Mouse (Mus musculus) embryo, embryonic 10 days (tissue): ENCODE results near the gene Tex52.

Experiments used
- DNase-seq: peaks from one replicate; pipeline ENCODE4 v3.0.0-alpha.2; 2015; ENCODE audit warnings: low spot score

Gene Tex52

DNA sequence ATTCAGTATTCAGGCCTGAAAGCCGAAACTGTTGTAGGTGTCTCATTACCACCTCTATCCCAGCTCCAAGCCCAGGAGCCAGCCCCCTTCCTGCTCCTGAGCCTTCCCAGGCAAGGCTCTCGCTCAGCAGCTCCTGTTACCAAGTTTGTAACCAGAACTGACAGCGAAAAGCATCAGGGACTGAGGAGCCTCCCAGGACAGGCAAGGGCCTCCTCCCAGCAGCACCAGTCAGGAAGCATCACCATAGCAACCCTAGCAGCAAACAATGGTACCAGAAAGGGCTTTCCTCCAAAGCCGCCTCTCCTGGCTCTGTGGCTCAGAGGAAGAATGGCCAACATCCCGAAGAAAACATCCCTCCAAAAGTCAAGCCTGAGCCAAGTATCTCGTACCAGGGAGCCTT, at the start of gene Tex52, which contains the start of gene Gm44596:
Tex52 (plus strand) TSS at position 265 of the 400 bp plus-strand sequence.
Gm44596 (plus strand) TSS at position 312 of the 400 bp plus-strand sequence.
- peak; percentile 76 for DNase-seq

DNA sequence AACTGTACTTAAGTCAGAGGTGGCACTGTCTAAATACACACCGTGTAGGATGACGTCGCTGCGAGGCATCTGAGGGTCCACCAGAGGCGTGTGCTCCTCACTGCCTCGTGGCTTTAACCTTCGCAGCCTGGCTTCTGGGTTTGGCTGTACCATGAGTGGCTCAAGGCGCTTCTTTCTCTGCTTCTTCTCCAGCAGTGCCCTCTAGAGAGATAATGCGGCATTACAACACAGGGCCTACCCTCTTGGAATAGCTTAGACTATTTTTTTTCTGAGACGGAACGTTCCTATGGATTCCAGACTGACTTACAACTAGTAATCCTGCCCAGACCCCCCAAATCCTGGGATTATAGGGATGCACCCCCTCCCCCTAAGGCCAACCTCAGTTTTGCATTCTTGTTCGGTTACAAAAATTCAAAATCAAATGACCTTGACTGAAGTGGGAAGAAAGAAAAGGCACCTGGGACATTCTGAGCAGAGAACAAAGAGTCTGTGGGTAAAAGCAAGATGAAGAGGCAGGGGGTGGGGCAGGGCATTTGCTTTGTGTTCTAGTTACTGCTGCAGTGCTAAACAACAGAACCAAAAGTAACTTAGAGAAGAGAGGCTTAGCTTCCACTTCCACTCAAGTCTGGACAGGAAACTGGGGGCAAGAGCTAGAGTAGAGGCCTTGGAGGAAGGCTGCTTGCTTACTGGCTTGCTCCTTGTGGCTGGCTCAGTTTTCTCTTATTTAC, 40.7 kb upstream of the Tex52 start:
- peak; percentile 88 for DNase-seq

DNA sequence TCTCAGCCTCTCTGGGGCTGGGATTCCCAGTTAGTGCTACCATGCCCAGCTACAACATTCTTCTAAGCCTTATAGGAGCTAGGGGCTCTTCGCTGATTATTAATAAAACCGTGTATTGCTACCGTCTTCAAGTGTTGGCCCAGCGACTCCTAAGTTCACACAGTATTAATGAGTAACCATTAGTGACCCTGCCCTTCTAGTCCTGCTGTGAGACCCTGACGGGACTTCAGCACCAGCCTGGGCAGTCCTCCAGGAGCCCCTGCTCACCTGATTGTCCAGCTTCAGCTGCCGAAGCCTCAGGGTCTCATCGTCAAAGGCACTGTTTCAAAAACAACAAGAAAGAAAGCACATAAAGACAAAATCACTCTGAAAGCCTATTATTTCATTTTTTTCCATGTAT, 37.8 kb upstream of the Tex52 start:
- no peak for DNase-seq

DNA sequence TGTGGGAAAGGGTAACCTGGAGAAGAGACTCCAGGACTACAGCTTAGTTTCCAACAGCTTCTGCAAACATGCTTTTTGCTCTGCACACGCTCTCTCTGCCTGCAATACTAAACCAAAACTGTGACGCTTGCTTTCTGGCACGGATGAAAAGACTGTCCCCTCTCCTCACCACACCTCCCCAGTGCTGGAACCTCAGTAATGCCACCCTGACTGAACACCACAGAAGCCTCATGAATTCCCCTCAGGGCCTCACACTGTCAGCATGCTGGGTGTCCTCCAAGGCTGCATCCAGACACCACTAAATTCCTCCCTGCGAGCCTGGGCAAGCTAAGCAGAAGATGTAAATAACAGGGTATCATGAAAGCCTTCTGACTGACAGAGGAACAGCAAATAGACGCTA, 36.4 kb upstream of the Tex52 start:
- no peak for DNase-seq

DNA sequence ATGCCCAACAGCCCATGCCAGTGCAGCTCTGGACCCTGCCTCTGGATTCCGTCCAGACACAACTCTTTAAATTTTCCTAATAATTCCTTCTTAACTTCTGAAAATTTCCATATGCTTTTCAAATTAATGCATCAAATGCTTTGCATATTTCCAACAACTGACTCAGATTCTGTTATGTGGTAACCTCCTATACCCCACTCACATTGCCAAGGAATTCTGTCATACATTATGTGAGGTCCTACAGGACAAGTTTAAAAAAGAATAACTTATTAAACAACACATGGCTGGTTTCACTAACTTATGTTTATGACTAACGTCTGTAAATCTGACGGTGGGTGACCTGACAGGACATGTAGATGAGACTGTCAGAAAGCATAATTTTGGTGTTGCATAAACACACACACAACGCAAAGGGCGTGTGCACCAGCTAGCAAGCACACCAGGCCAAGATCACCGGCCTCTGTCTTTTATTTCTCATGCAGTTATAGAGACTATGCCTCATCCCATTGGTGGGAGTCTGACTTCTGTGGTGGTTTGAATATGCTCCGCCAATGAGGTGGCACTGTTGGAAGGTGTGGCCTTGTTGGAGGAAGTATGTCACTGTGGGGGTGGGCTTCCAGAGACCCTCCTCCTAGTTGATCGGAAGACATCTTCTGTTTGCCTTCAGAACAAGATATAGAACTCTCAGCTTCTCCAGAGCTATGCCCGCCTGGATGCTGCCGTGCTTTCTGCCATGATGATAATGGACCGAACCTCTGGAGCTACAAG, 33.1 kb upstream of the Tex52 start:
- DNase-seq = no peak

DNA sequence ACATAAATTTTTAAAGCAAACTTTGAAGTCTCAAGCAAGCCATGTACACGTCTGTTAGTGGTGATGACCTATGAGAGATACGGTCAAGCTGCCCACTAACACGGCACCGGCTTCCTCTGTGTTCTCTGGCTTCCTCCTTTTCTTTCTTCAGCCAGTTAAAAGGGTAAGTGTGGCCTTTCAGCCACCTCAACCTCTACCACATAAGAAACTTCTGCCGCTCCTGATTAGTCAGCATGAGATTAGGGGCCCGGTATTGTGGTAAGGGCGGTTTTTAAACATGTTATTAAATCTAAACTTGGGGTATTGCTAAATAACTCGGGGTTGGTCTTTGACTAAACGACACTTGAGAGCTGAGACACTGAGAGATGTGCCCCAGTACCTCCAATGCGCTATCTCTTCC, 29.6 kb upstream of the Tex52 start:
- DNase-seq = no peak

DNA sequence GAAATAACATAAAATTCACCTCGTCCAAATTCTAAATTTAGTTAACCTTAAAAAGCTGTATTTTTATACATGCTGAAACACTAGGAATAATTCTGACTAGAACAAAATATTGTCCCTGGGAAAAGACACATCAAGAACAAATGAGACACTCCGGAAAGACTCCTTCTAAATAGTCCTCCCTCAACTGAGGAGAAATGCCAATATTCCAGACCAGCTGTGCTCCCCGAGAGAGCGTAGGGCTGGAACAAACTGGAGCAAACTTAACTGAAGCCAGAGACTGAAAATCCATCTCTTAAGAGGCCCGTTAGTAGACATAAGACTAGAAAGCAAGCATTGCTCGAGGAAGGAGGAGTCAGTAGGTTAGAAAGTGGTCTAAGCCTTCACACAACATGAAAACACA, 28.5 kb upstream of the Tex52 start:
- no peak for DNase-seq

DNA sequence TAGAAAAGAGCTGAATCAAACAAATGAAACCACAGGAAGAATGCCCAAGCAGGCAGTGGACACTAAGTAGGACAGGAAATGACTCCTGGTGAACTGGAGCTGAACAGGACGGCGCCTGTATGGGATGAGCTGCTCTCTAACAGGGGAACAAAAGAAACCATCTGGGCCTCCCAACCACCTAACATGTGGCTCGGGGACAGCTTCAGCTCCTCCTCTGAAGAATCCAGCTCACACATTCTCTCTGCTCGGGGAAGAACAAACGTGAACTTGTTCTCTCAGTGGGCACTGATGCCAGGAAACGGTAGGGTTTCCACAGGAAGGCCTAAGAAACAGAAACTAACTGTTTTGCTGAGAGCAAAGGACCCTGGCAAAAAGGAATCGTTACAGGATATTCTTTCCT, 25.5 kb upstream of the Tex52 start:
- peak; percentile 49 for DNase-seq

DNA sequence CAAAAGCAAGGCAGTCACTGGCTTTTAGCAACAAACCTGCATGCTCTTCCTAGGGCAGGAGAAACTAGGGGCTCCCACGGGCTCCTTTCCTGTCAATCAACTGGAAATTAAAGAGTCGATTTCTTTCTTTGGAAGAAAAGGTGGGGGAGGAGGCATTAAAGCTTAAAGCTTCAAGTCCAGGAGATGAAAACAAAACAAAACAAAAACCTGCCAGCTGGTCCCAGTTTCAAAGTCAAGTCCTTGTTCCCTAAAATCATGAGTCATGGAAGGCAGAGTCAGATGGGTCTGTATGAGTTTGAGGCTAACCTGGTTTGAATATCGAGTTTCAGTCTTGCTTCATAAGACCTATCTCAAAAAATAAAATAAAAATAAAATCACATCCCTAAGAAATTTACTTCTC, 21.1 kb upstream of the Tex52 start:
- DNase-seq = no peak

DNA sequence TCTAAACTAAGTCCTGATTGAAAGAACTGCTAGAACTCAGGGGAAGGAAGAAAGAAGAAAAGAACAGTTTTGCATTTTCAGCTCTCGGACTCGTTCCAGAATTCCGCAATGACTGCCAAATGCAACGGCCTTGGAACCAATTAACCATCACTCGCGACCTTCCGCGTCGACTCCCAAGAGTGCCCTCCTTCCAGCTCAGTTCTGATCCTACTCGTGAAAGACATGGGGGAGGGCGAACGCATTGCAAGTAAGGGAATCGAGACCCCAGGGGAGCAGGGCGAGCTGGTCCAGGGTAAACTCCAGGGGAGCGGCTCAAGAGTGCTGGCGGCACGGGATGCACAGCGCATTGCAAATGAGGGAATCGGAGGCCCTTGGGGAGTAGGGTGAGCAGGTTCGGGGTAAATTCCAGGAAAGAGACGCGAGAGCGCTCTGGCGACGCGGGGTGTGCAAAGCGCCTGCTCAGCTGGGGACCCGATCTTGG, 20.0 kb upstream of the Tex52 start:
- peak; percentile 73 for DNase-seq

DNA sequence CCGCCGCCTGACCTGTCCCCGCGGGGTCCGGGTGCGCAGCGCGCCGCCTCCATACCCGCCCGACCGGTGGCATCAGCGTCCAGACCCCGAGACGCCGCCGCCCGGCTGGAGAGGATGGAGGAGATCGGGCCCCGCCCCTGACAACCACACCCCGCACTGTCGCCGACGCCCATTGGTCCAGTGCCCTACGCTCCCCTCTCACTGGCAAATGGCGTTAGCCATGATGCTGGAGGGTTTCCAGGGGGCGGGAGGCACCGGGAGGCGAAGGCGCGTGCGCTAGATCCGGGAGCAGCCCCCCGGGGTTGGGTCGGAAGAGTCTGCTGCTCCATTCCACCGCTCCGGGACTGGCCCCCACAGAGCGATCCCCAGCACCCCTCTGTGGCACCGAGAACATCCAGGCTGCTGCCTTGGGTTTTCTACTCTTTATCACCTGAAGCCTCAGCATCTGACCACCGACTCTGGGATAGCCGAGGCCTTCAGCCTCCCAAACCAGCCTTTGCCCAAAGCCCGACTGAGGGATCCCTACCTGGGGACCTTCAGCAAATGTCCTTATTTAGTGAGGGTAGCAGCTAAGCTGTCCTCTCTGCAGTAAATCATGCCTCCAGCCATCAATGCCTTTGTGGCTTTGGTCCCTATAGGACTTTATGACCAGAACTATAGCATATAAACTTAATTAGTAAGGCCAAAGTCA, 19.4 kb upstream of the Tex52 start, which contains the start of gene Tulp3:
Tulp3 (minus strand) TSS at position 126 of the 691 bp plus-strand sequence.
- DNase-seq = peak; percentile 97

DNA sequence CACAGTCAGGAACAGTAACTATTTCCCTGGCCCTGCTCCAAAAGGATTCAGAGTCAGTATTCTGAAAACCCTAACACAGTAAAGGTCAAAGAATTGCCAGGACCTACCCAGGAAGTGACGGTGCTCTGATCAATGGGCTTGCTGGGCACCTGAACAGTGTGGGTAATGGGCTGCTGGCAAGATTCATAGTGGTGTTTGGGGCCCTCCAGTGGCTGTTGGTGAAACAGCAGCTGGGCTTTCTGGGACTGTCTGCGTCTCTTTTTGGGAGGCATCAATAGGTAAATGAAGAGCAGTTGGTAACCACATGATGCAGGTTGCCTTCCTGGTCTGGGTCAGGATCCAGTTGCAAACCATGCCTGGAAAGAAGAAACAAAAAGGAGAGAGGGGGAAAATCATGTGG, 16.3 kb upstream of the Tex52 start:
- peak; percentile 53 for DNase-seq

DNA sequence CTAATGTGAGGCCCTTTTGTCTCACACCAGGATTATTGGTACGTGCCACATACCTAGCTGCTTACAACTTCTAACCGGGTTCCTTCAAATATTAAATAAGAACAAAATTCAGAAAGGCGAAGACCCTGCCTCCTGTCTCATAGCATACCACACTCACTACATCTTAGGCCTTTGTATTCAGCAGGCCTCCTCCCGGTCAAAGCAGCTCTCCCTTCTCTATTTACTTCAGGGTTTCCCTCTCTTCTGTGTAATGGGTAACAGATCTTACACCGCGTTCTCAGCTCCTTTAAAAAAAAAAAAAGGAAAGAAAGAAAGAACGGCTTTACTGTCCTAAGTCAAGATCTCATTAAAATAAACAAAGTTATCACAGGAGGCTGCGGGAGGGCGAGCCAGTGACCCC, 13.4 kb upstream of the Tex52 start:
- no peak for DNase-seq

DNA sequence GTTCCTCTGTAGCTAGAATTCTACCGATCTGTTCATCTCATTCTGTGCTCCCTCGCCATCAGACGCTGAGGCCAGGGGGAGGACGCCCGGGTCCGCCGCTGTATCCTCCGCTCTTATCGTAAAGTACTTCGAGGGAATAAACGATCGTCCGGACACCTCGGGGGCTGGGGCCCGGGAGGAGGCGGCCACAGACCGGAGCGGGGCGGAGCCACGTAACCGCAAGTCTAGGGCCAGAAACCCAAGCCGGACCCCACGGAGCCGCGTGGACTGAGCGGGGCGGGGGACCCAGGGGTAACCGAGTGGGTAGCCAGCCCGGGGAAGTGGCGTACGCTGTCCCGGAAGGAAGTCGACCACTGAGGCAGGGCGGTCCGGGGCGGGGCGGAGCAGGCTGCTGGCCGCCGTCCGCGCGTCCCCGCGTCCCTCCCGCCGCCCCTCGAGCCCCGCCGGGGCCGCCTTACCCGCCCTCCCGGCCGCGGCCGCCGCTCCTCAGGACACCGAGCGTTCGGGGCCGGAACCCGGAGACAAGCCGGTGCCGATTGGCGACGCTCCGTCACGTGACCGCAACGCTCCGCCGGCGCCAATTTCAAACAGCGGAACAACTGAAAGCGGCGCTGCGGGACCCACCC, 12.8 kb upstream of the Tex52 start, which contains the start of the genes Rhno1 and Foxm1:
Rhno1 (minus strand) TSS at position 531 of the 626 bp plus-strand sequence.
Foxm1 (plus strand) TSS at position 587 of the 626 bp plus-strand sequence.
- DNase-seq = peak; percentile 92

DNA sequence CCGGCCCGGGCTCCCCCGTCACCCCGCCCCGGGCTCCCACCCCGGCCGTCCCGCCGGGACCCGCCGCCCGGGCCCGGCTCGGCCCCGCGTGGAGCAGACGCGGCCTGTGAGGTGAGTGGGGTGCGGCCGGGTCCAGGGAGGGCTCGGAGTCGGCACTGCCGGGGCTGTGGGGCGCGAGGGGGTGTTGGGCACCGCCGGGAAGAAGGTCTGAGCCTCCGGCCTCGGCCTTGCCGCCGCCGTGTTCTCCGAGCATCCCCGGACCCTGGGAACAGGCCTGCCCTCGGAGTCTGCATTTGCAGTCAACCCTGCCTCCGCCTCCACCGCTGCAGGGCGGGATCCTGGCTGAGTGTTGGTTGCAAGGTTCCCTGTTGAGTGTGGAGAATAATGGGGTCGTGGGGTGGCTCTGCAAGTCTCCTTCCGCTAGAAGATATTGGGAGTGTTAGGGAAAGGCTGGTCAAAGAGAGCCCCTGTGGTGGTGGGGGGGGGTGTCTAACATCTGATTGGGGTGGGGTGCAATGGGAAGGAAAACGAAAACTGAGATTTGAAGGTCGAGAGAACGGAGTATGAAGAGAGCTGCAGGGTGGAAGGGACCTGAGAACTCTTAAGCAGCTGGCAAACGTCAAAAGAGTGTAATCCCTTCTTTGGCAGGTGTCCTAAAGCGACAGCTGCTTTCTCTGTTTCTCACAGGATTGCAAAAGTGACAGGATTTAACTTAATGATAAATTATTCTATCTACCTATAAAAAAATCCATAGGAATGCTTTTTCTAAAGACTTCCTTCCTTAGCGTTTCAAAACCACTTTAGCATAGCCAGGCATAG, 12.0 kb upstream of the Tex52 start:
- DNase-seq = peak; percentile 58

DNA sequence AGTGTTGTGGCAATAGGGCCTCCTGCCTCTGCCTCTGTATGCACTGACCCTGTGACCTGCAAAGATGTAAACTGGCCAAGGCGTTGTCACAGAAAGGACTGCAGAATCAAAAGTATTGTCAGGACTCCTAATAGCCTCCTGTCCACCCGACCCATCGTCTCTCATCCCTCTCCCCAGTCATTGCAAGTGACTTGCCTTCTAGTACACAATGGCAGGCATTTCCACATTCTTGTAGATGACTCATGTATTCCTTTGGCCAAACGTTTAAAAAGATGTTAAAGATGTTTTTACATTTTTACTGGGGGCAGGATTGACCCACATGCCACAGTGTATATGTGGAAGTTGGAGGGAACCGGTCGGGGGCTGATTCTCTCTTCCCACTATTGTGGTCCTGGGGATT, 10.5 kb upstream of the Tex52 start:
- DNase-seq = no peak

DNA sequence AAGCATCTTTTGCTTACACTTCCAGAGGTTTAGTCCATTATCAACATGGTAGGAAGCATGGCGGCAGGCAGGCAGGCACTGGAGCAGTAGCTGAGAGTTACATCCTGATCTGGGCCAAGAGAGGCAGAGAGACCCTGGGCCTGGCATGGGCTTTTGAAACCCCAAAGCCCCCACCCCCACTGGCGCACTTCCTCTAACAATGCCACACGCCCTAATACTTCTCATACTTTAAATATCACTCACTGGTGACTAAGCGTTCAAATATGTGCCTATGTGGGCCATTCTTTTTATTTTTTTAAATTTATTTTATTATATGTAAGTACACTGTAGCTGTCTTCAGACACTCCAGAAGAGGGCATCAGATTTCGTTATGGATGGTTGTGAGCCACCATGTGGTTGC, 8.8 kb upstream of the Tex52 start:
- DNase-seq = no peak

DNA sequence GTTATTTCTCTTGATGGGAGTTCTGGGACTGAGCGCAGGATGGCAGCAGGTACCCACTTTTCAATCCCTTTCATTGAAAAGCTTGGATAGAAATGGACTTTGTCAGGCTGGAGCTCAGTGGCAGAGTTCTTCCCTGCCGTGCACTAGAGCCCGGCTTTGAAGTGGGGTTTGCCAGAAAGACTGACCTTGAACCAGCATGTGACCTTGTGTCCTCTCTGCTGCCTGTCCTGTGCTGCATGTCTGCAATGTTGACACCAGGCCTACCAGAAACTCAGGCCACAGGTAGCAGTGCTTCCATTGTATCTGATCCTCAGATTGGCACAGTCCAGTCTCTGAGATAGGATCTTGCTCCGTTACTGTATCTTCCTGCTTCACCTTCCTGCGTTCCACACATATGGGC, 5.2 kb upstream of the Tex52 start:
- no peak for DNase-seq

DNA sequence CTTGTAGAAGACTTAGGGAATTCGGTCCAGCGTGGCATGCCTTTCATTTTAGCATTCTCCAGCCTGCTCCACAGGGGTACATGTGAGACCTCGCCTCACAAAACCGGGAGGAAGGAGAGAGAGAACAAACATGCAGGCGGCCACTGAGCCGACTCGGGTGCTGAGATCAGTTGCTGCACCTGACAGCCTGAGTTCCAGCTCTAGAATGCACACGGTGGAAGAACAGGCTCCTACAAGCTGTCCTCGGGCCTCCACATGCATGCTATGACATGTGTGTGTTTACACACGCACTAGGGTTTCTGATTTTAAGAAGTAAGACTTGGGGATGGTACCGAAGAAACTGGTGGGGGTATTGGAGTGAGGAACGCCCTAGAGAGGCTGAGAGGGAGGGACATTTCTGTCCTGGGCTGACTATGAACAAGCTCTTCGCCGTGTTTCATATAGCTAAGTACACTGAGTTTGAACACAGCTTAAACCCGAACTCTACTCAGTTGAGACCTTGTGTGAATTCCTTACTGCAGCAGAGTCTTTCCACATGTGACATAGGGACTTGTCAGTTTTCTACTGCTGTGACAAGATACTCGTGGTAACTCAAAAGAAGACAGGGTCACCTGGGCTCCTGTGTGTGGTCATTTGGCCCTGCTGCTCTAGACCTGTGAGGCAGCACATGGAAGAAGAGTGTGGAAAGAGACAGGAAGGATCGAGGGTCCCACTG, 1.3 kb downstream of the Tex52 start:
- DNase-seq = no peak

DNA sequence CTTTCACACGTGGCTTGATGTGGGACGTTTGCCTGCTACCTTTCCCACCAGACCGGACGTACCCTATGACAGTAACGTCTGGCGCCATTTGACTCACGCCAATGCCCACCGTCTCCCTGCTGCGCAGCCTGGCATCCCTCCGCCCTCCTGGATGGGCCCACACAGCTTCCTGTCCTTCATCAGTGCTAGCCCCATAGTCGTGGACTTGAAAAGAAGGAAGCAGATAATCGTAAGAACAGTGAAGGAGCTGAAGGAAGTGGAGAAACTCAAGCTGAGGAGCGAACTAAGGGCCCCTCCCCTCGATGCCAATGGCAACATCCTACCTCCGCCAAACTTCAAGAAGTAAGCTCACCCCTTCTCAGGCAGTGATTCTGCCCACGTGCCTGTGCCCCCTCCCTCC, 4.4 kb downstream of the Tex52 start:
- DNase-seq = no peak
